In genomic region chr17:81516155-81516554, GRCm38 (mm10) we compare ENCODE assay signal across 25 mouse cellular contexts.
DNase-seq lines count a peak whose midpoint lies in the region; ATAC-seq lines count a peak whose summit lies in the region.
"Had no signal": no experiment of that assay in that cellular context is flagged by ENCODE, and none has a peak within 500 bp of the region (broad histone marks: within the 10 kb centered on the region; RNA-seq: fewer than 3 reads in every experiment).

No protein-coding gene starts in this region.

- no peak overlapping the region for H3K4me2 ChIP-seq in midbrain, embryonic 11.5 days
- no peak overlapping the region for H3K4me2 ChIP-seq in neural tube, embryonic 11.5 days (ENCODE audit: low read depth)
- H3K4me2 ChIP-seq: embryonic facial prominence, embryonic 12.5 days; embryonic facial prominence, embryonic 15.5 days; heart, embryonic 12.5 days; heart, embryonic 15.5 days; hindbrain, embryonic 12.5 days had no signal

- no peaks in the 10 kb centered on the region for H3K36me3 ChIP-seq in midbrain, embryonic 11.5 days (ENCODE audit: control insufficient read depth, insufficient read depth, low read length)
- no peaks in the 10 kb centered on the region for H3K36me3 ChIP-seq in midbrain, embryonic 10.5 days
- H3K36me3 ChIP-seq in neural tube, embryonic 11.5 days (ENCODE audit: control insufficient read depth, insufficient read depth, low read length) = no peaks in the 10 kb centered on the region
- H3K36me3 ChIP-seq: embryonic facial prominence, embryonic 12.5 days; embryonic facial prominence, embryonic 15.5 days; heart, embryonic 12.5 days; heart, embryonic 15.5 days; hindbrain, embryonic 12.5 days had no signal

- peak; percentile 36 for DNase-seq in embryo, embryonic 10 days (ENCODE audit: low spot score)
- DNase-seq in embryo, embryonic 11 days = no peak
- DNase-seq in midbrain, embryonic 11.5 days (ENCODE audit: low spot score, missing footprints) = no peak
- no peak for DNase-seq in midbrain, embryonic 10.5 days (ENCODE audit: low spot score)
- peak; percentile 25 for DNase-seq in embryo, embryonic 9.5 days (ENCODE audit: extremely low spot score)
- no peak for DNase-seq in neural tube, embryonic 11.5 days (ENCODE audit: low spot score)
- no peak for DNase-seq in urinary bladder, postnatal 36 days (ENCODE audit: low spot score in 2 of 2)
- DNase-seq in testis, postnatal 10 days (ENCODE audit: low spot score) = no peak
- DNase-seq: adrenal gland, postnatal 10 days; adrenal gland, postnatal 36 days; cerebellum, adult 18-20 months; cerebellum, adult 9-10 months; cerebellum, postnatal 14 days; gastrocnemius, postnatal 25 days; heart, adult 18-20 months; heart, postnatal 10 days; heart, postnatal 36 days had no signal

- H3K9me3 ChIP-seq in midbrain, embryonic 11.5 days (ENCODE audit: control insufficient read depth, low read length) = no peaks in the 10 kb centered on the region
- no peaks in the 10 kb centered on the region for H3K9me3 ChIP-seq in midbrain, embryonic 10.5 days (replicated peaks)
- no peaks in the 10 kb centered on the region for H3K9me3 ChIP-seq in neural tube, embryonic 11.5 days (ENCODE audit: control insufficient read depth, low read length)
- H3K9me3 ChIP-seq: embryonic facial prominence, embryonic 12.5 days; embryonic facial prominence, embryonic 15.5 days; heart, embryonic 12.5 days; heart, embryonic 15.5 days; hindbrain, embryonic 12.5 days had no signal

- peaks cover 29% of the 10 kb centered on the region for H3K27me3 ChIP-seq in midbrain, embryonic 11.5 days (ENCODE audit: control insufficient read depth, insufficient read depth, low read length)
- H3K27me3 ChIP-seq in midbrain, embryonic 10.5 days (ENCODE audit: low read depth, poor library complexity, severe bottlenecking) = peaks cover 84% of the 10 kb centered on the region
- H3K27me3 ChIP-seq in neural tube, embryonic 11.5 days (ENCODE audit: control insufficient read depth, insufficient read depth, low read length) = no peaks in the 10 kb centered on the region
- H3K27me3 ChIP-seq: embryonic facial prominence, embryonic 12.5 days; embryonic facial prominence, embryonic 15.5 days; heart, embryonic 12.5 days; heart, embryonic 15.5 days; hindbrain, embryonic 12.5 days had no signal

- no peak overlapping the region for H3K27ac ChIP-seq in midbrain, embryonic 11.5 days (ENCODE audit: low read depth, low read length)
- H3K27ac ChIP-seq in midbrain, embryonic 10.5 days (replicated peaks) = no peak overlapping the region
- H3K27ac ChIP-seq in neural tube, embryonic 11.5 days (ENCODE audit: low read depth, low read length) = no peak overlapping the region
- H3K27ac ChIP-seq: embryonic facial prominence, embryonic 12.5 days; embryonic facial prominence, embryonic 15.5 days; heart, embryonic 15.5 days; hindbrain, embryonic 12.5 days had no signal

- H3K9ac ChIP-seq in midbrain, embryonic 11.5 days (ENCODE audit: low read length) = no peak overlapping the region
- no peak overlapping the region for H3K9ac ChIP-seq in neural tube, embryonic 11.5 days (ENCODE audit: low read length)
- H3K9ac ChIP-seq: embryonic facial prominence, embryonic 12.5 days; embryonic facial prominence, embryonic 15.5 days; heart, embryonic 12.5 days; heart, embryonic 15.5 days; hindbrain, embryonic 12.5 days had no signal

- H3K4me3 ChIP-seq in midbrain, embryonic 11.5 days (ENCODE audit: low read depth, low read length) = no peak overlapping the region
- no peak overlapping the region for H3K4me3 ChIP-seq in midbrain, embryonic 10.5 days
- H3K4me3 ChIP-seq in neural tube, embryonic 11.5 days (ENCODE audit: low read depth, low read length) = no peak overlapping the region
- H3K4me3 ChIP-seq: embryonic facial prominence, embryonic 12.5 days; embryonic facial prominence, embryonic 15.5 days; heart, embryonic 12.5 days; heart, embryonic 15.5 days; hindbrain, embryonic 12.5 days had no signal

- no peaks in the 10 kb centered on the region for H3K4me1 ChIP-seq in midbrain, embryonic 11.5 days (ENCODE audit: control insufficient read depth, insufficient read depth, low read length)
- peaks cover 28% of the 10 kb centered on the region for H3K4me1 ChIP-seq in midbrain, embryonic 10.5 days
- no peaks in the 10 kb centered on the region for H3K4me1 ChIP-seq in neural tube, embryonic 11.5 days (ENCODE audit: control insufficient read depth, insufficient read depth, low read length)
- H3K4me1 ChIP-seq: embryonic facial prominence, embryonic 15.5 days had no signal

- ATAC-seq in midbrain, embryonic 11.5 days (ENCODE audit: low FRiP score) = 0 out of 2 replicates have a peak, but pooled peaks have one; percentile 65
- ATAC-seq in neural tube, embryonic 11.5 days (ENCODE audit: insufficient read depth, low FRiP score, low TSS enrichment) = peak; percentile 65; the same call in 1 of the 2 replicates
- ATAC-seq: forebrain, embryonic 14.5 days; hindbrain, embryonic 16.5 days; inflammation-experienced regulatory T-cells, adult 6 months had no signal

- 45% methylated on average over 4 of the region's 4 CpGs for WGBS in midbrain, embryonic 11.5 days
- WGBS in midbrain, embryonic 10.5 days = 48% methylated on average over 4 of the region's 4 CpGs
- WGBS in neural tube, embryonic 11.5 days = 51% methylated on average over 4 of the region's 4 CpGs

Comparison
In these comparisons a context has a peak if more than half of its experiments do, and no peak if none do; other contexts are left out.
1. DNase-seq: peak in embryo, embryonic 10 days (single experiment) and embryo, embryonic 9.5 days (single experiment); none in embryo, embryonic 11 days (single experiment), midbrain, embryonic 11.5 days (single experiment), midbrain, embryonic 10.5 days (single experiment), neural tube, embryonic 11.5 days (single experiment), urinary bladder, postnatal 36 days (0 of 2) and testis, postnatal 10 days (single experiment).